Mouse (Mus musculus) liver, embryonic 13.5 days (tissue): ENCODE results near the gene Stk11ip. TPM values are rescaled to one million over a fixed set of nuclear protein-coding genes. Genes with fewer than 3 reads are reported as not detected.

Experiments used
- ATAC-seq: fragments of 200-750 bp; cut with Nextera tagmentation; 2 replicates; pipeline ENCODE4 v1.8.0; 2017; ENCODE audit warnings: low read depth, mild to moderate bottlenecking, moderate number of reproducible peaks, moderate library complexity
- DNase-seq: peaks from one replicate; pipeline ENCODE4 v3.0.0; 2022
- H3K27ac ChIP-seq: fragments of 300-500 bp; sonication (generic); 2 replicates; pipeline ENCODE4 v1.5.1; 2015; ENCODE audit warnings: moderate library complexity, mild to moderate bottlenecking, inconsistent platforms
- H3K27me3 ChIP-seq: fragments of 300-500 bp; sonication (generic); 2 replicates; pipeline ENCODE4 v1.6.1; 2015; ENCODE audit warnings: mild to moderate bottlenecking, inconsistent platforms
- H3K36me3 ChIP-seq: fragments of 300-500 bp; sonication (generic); 2 replicates; pipeline ENCODE4 v1.6.1; 2015; ENCODE audit warnings: mild to moderate bottlenecking, inconsistent platforms
- H3K4me1 ChIP-seq: fragments of 300-500 bp; sonication (generic); replicated peaks from 2 replicates; pipeline ENCODE4 v1.6.1; 2015; ENCODE audit warnings: inconsistent platforms
- H3K4me2 ChIP-seq: fragments of 300-500 bp; sonication (generic); 2 replicates; pipeline ENCODE4 v1.6.1; 2015; ENCODE audit warnings: inconsistent platforms, mild to moderate bottlenecking, moderate library complexity
- H3K4me3 ChIP-seq: fragments of 300-500 bp; sonication (generic); replicated peaks from 2 replicates; pipeline ENCODE4 v1.5.1; 2015; ENCODE audit warnings: mild to moderate bottlenecking, inconsistent platforms
- H3K9ac ChIP-seq: fragments of 300-500 bp; sonication (generic); 2 replicates; pipeline ENCODE4 v1.6.1; 2015; ENCODE audit warnings: mild to moderate bottlenecking, inconsistent platforms
- H3K9me3 ChIP-seq: fragments of 300-500 bp; sonication (generic); replicated peaks from 2 replicates; pipeline ENCODE4 v1.6.1; 2016; ENCODE audit warnings: inconsistent platforms
- WGBS: fragments of 180-500 bp; shearing (Covaris S2); methylation state at CpG from one replicate; pipeline ENCODE4 v1.1.7; 2015; ENCODE audit not compliant: insufficient replicate concordance; 5-methylcytosine and 5-hydroxymethylcytosine counted together
- polyA plus RNA-seq: library from polyadenylated mRNA; unstranded; fragments of >200 nt; fragmentation: Nextera tagmentation; extraction: Ambion mirVana; gene quantifications from 2 replicates; pipeline ENCODE4 v1.2.1, GENCODE M21; 2015

Gene Stk11ip
- polyA plus RNA-seq, 1 experiment from 2014 or later: 5.5 TPM

DNA sequence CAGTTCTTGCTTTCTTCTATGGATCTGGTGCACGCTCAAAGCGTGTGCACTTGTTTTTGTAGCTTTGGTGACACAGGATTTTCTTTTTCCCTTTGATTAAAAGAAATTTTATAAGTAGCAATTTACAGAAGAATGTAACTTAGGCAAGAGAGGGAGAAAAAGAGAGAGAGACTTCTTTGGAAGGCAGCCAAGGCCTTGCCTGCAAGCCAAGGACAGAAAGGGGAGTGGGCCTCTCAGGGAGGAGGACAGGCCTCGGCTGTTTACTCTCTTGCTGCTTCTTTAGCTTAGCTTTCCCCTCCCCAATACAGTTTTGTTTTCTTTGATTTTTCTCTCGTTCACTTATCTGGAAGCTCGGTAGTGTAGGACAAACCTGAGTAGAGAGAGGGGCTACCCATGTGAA is 1.8 kb upstream of the Stk11ip start:
- no peak overlapping the region for H3K4me2 ChIP-seq
- no peak for DNase-seq
- 67% methylated on average over 5 of the region's 5 CpGs for WGBS

DNA sequence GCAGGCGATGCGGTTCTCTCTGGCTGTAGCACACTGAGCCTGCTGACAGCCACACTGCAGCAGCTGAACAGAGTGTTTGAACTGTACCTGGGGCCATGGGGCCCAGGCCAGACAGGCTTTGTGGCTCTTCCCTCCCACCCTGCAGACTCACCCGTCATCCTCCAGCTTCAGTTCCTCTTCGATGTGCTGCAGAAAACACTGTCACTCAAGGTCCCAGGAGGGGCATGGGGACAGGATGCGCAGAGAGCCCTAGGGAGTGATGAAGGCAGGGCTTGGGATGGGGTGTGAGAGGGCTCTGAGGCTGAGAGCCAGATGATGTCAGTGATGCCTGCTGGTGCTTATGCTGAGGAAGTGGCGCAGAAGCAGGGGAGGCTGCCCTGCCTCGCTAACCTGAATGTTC is 3.4 kb downstream of the Stk11ip start:
- Histone ChIP-seq H3K9me3 (no peaks in the 10 kb centered on the region), H3K36me3 (peaks cover 4% of the 10 kb centered on the region), H3K4me1 (peaks cover 21% of the 10 kb centered on the region), H3K27me3 (no peaks in the 10 kb centered on the region), H3K27ac (no peak overlapping the region), H3K4me2 (no peak overlapping the region), H3K4me3 (no peak overlapping the region), H3K9ac (no peak overlapping the region)
- ATAC-seq: no peak
- no peak for DNase-seq
- WGBS: 67% methylated on average over 7 of the region's 7 CpGs

More for the DNA sequence above, 1.8 kb upstream of the Stk11ip start:
- Histone ChIP-seq H3K27me3 (no peaks in the 10 kb centered on the region), H3K36me3 (no peaks in the 10 kb centered on the region), H3K9me3 (no peaks in the 10 kb centered on the region), H3K4me3 (no peak overlapping the region), H3K9ac (no peak overlapping the region), H3K27ac (no peak overlapping the region), H3K4me1 (peaks cover 25% of the 10 kb centered on the region)
- no peak for ATAC-seq

DNA sequence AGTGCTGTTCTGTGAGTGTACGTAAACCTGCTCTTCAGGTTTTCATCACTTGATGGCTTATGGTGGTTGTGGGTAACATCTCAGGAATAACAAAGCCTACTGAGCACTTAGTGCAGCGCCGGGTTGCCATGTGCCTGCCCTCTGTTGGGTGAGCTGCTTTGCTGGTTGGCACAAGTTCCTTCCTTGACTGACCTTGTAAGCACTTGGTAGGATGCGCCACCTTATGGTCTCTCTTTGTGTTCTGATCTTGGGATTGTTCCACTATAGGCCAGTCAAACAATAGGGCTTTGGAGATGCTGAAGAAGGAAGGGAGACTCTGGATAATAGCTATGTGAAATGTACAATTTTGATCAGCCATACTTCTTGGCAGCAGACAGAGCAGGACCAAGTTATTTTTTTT is 9.2 kb downstream of the Stk11ip start:
- H3K36me3 ChIP-seq: peaks cover 25% of the 10 kb centered on the region
- no peak for ATAC-seq

DNA sequence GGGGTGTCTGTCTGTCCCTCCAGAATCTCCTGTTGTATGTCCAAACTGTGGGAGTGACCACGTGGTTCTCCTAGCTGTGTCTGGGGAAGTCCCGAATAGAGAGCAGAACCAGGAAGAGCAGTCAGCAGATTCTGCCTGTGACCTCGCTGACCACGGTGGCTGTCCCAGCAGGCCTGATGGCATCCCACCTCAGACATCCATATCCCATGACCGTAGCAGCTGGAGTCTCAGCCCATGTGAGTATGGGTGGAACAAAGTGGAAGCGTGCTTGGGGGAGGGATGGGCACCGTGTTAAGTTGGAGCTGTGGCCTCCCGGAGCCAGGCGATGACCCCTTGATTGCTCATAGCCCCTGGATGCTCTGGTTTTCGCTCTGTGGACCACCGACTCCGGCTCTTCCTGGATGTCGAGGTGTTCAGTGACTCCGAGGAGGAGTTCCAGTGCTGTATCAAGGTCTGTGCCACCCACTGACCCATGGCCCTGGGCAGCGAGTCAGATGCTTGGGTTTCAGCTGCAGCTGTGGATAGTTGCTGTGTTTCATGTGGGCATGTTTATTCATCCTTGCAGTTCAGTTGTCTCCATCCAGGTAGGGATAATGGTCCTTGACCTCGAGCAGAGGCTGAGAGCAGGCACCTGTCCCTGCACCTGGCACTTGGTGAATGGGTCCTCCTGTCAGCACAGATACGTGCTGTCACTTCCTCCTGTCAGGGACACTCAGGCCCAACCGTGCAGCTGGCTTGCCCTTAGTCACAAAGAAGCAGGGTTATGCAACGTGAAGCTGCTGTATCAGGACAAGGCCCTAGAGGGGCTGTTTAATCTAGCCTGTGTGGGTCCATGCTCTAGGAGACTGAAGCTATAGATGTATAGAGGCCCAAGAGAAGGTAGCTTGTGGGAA is 11.2 kb downstream of the Stk11ip start:
- Histone ChIP-seq H3K9ac (no peak overlapping the region), H3K4me1 (no peaks in the 10 kb centered on the region), H3K36me3 (peaks cover 28% of the 10 kb centered on the region), H3K4me3 (no peak overlapping the region), H3K4me2 (no peak overlapping the region), H3K27me3 (no peaks in the 10 kb centered on the region), H3K27ac (no peak overlapping the region), H3K9me3 (no peaks in the 10 kb centered on the region)
- 81% methylated on average over 19 of the region's 19 CpGs for WGBS
- DNase-seq (no peak), ATAC-seq (no peak)

More for the DNA sequence above, 9.2 kb downstream of the Stk11ip start:
- DNase-seq: no peak
- Histone ChIP-seq H3K9me3 (no peaks in the 10 kb centered on the region), H3K27me3 (no peaks in the 10 kb centered on the region), H3K4me3 (no peak overlapping the region), H3K9ac (no peak overlapping the region), H3K4me2 (no peak overlapping the region), H3K4me1 (no peaks in the 10 kb centered on the region), H3K27ac (no peak overlapping the region)
- WGBS: 65% methylated on average over 4 of the region's 4 CpGs

DNA sequence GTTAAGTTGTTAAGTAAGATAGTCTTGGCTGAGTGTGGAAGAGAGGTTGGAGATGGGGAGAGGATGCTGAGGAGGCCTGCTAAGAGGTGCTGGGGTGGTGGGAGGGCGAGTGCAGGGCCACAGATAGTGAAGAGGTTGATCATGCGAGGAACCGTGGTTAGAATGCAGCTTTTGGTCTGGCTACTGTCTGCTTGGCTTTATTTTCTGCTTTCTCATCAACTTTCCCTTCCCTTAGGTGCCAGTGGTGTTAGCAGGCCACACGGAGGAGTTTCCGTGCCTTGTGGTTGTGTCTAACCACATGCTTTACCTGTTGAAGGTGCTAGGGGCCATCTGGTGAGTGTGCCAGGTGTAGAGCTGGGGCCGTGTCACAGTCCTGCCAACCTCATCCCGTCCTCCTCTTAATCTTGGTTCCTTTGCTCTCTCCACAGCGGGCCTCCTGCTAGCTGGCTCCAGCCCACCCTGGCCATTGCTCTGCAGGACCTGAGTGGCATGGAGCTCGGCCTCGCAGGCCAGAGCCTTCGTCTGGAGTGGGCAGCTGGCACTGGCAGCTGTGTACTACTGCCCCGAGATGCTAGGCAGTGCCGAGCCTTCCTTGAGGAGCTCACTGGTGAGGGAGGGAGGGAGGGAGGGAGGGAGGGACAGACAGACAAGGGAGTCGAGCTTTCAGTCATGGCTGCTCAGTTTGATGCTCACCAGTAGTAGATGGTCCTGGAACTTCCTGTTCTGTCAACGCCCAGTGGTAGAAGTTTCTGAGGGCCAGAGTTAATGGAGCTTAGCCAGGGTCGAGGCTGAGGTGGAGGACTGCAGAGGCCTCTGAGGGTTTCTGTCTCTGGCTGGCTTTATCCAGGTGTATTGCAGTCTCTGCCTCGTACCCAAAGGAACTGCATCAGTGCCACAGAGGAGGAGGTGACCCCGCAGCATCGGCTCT is 12.3 kb downstream of the Stk11ip start:
- WGBS: 71% methylated on average over 19 of the region's 19 CpGs
- Histone ChIP-seq H3K4me2 (no peak overlapping the region), H3K4me1 (no peaks in the 10 kb centered on the region; the same call in 1 of the 2 replicates), H3K9ac (no peak overlapping the region), H3K27ac (no peak overlapping the region), H3K9me3 (no peaks in the 10 kb centered on the region), H3K4me3 (no peak overlapping the region), H3K36me3 (peaks cover 27% of the 10 kb centered on the region), H3K27me3 (no peaks in the 10 kb centered on the region)
- ATAC-seq (no peak), DNase-seq (no peak)

DNA sequence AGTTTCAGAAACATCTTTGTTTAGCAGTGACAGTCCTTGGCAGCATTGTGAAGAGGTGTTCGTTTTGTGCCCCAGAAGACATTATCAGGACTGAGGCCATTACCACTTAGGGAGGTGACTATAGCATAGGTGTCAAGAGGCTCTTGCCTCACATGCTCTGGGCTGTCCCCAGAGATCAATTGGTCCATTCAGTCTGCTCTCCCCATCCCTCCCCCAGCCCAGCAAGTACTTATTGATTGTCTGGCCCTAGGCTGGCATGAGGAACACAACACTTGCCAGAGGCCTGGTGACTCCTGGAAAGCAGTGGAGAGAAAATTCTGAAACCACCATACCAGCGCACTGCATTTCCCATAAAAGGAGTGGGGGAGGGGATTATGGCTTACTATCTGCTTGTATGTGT is 16.3 kb downstream of the Stk11ip start:
- WGBS: 62% methylated on average over 2 of the region's 2 CpGs
- no peak for ATAC-seq
- no peaks in the 10 kb centered on the region; the same call in 1 of the 2 replicates for H3K4me1 ChIP-seq
- H3K27ac ChIP-seq: no peak overlapping the region
- peaks cover 25% of the 10 kb centered on the region for H3K36me3 ChIP-seq
- H3K9ac ChIP-seq: no peak overlapping the region
- H3K9me3 ChIP-seq: no peaks in the 10 kb centered on the region
- no peak overlapping the region for H3K4me3 ChIP-seq
- DNase-seq: no peak
- no peaks in the 10 kb centered on the region for H3K27me3 ChIP-seq
- no peak overlapping the region for H3K4me2 ChIP-seq

DNA sequence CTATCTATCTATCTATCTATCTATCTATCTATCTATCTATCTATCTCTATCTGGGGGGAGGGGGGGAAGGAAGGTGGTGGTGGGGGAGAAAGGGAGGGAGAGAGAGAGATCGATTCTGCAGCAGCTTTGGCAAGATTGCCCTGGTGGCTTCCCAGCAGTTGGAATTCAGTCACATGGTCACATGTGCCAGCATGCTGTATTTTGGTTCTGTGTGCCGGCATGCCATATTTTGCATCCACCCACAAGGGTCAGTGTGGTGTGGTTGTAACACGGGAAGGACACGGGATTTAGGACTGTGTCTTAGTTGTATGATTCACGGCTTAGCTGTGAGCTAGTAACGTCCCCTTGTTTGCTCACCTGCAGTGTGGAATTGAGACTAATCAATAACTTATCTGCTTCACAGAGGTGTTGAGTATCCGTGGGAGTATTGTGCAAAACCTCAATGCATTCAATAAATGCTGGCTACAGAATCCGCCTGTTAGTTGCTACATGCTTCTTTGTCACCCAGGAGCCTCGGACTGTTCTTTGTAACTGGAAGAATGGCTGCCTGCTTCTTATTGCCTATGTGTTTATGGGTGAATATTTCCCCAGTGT is 17.4 kb downstream of the Stk11ip start:
- no peak for DNase-seq

DNA sequence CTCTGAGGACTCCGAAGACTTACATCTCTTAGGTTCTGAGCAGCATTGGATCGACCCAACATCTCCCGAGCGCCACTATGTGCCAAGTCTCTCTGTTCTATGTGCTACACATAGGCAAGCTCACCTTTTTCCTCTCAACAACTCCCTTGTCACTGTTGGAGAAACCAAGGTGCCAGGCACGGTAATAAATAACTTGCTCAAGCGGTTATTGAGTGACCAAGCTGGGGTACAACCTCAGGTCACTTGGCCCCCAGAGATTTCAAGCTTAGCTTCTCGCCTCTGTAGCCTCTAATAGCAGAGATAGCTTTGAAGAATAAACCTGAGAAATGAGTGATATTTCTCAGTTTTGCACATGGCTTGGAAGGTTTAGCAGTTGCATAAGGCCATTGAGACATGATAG is 20.2 kb downstream of the Stk11ip start:
- Histone ChIP-seq H3K4me2 (no peak overlapping the region), H3K27ac (no peak overlapping the region), H3K36me3 (no peaks in the 10 kb centered on the region), H3K9ac (no peak overlapping the region), H3K27me3 (peaks cover 22% of the 10 kb centered on the region), H3K9me3 (no peaks in the 10 kb centered on the region), H3K4me3 (no peak overlapping the region), H3K4me1 (peaks cover 7% of the 10 kb centered on the region; the same call in 1 of the 2 replicates)
- WGBS: 72% methylated on average over 7 of the region's 7 CpGs
- no peak for ATAC-seq
- DNase-seq: no peak

More for the DNA sequence above, 17.4 kb downstream of the Stk11ip start:
- no peak for ATAC-seq
- H3K4me1 ChIP-seq: no peaks in the 10 kb centered on the region; the same call in 1 of the 2 replicates
- no peak overlapping the region for H3K9ac ChIP-seq
- H3K9me3 ChIP-seq: no peaks in the 10 kb centered on the region
- 50% methylated on average over 9 of the region's 9 CpGs for WGBS
- H3K4me2 ChIP-seq: no peak overlapping the region
- no peak overlapping the region for H3K4me3 ChIP-seq
- peaks cover 20% of the 10 kb centered on the region for H3K36me3 ChIP-seq
- no peak overlapping the region for H3K27ac ChIP-seq
- no peaks in the 10 kb centered on the region for H3K27me3 ChIP-seq

DNA sequence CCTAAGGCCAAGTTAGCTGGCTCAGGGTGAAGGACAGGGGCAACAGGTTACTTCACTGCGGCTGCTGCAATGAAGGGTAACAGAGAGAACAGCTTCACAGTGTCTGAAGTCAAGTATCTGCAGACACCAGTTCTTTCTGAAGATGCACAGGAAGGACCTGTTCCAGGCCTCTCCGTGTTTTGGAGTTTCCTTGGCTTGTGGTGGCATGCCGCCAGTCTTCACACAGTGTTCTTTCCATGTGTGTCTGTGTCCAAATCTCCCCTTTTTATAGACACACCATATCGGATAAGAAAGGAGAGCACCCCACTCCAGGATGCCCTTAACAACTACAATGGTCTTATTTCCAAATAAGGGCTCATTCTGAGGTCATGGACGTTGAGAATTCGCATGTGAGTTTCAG is 23.0 kb downstream of the Stk11ip start:
- no peak overlapping the region for H3K4me2 ChIP-seq
- 73% methylated on average over 6 of the region's 6 CpGs for WGBS
- no peak overlapping the region for H3K9ac ChIP-seq
- H3K4me1 ChIP-seq: peaks cover 8% of the 10 kb centered on the region; the same call in 1 of the 2 replicates
- H3K36me3 ChIP-seq: no peaks in the 10 kb centered on the region
- DNase-seq (no peak), ATAC-seq (no peak)
- peaks cover 40% of the 10 kb centered on the region for H3K27me3 ChIP-seq
- no peak overlapping the region for H3K4me3 ChIP-seq
- H3K27ac ChIP-seq: no peak overlapping the region
- no peaks in the 10 kb centered on the region for H3K9me3 ChIP-seq

DNA sequence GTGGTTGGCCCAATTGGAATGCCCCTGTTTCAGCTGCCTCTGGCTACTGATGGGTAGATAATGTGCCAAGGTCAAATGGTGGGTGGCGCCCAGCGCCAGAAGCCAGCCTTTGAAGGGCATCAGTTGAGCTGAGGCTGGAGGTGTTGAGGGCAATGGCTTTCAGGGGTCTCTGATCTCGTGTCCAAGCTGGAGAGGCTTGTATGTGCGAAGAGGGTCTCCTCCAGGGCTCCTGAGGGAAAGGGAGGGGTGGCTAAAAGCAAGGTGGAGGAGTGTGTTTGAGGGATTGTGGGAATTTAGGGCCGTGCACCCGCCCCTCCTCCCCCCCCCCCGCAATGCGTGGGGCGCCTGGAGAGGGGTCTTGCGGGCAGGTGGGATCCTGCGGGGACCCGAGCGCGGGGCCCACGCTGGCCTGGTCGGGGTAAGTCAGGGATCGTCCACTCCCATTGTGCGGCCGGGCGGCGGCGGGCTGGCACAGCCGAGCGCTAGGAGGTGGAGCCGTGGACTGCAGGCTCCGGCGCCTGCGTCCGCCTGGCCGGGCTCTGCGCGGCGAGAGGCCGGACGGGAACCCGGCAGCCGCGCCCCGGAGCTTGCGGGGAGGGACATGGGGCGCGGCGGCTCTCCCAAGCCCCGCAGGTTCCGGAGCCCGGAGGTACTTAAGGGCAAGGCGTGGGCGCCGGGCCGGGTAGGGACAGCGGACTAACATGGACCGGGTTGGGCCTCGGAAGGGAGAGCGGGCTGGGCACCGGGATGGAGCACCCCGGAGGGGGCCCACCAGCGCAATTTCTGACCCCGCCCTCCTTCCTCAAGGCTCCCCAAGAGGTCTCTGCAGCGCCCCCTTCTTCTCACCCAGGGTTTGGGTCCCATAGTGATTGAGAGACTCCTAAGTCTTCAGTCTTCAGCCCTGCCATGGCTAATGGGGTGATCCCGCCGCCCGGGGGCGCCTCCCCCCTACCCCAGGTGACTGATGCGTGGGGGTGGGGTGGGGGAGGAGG is 24.9 kb downstream of the Stk11ip start, which contains the start of gene Slc4a3:
Slc4a3 (plus strand) TSS at position 302 of the 992 bp plus-strand sequence.
- Histone ChIP-seq H3K4me1 (peaks cover 8% of the 10 kb centered on the region; the same call in 1 of the 2 replicates), H3K4me3 (peak within 1 kb of the TSS; percentile 55), H3K9ac (peak within 1 kb of the TSS; percentile 22; the same call in 1 of the 2 replicates), H3K36me3 (no peaks in the 10 kb centered on the region), H3K27ac (no peak within 1 kb of the TSS), H3K27me3 (peaks cover 40% of the 10 kb centered on the region), H3K4me2 (peak within 1 kb of the TSS; percentile 61), H3K9me3 (no peaks in the 10 kb centered on the region)
- DNase-seq (no peak), ATAC-seq (peak; percentile 45; the same call in 1 of the 2 replicates)
- 2% methylated on average over 48 of the region's 64 CpGs for WGBS
